Mouse (Mus musculus) frontal cortex, adult (tissue): ENCODE results near the gene Fhit.
A peak's percentile ranks its signal among the peaks of the same experiment; 100 is the strongest.

Experiments
- ATAC-seq: cut with Nextera tagmentation; 2 replicates; pipeline ENCODE4 v1.9.2; 2017; ENCODE audit warnings: mild to moderate bottlenecking, moderate library complexity, mixed read lengths; ENCODE audit not compliant: low TSS enrichment

The Fhit gene

GRCm38 (mm10) chr14:10363306-10363705, 798.5 kb downstream of the Fhit start:
- ATAC-seq: no peak

DNA sequence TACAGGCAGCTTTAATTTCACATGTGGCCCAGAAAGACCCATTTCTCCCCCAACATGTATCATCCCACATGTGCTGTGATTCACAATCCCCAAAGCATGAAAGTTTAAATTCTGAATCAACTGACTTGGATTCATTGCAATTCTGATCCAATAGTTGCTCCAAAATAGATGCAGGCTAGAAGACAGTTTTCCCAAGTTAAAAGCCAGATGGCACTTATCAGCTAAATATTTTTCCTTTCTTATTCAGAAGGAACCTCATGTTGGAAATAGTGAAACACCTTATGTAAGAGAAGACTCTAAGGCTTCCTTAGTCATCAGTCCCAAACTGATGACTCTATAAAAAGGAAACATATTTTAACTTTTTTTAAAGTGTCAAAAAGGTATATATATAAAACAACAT, 815.9 kb downstream of the Fhit start:
- ATAC-seq: peak; percentile 95

GRCm38 (mm10) chr14:10344064-10344463, 817.8 kb downstream of the Fhit start:
- ATAC-seq: no peak

DNA sequence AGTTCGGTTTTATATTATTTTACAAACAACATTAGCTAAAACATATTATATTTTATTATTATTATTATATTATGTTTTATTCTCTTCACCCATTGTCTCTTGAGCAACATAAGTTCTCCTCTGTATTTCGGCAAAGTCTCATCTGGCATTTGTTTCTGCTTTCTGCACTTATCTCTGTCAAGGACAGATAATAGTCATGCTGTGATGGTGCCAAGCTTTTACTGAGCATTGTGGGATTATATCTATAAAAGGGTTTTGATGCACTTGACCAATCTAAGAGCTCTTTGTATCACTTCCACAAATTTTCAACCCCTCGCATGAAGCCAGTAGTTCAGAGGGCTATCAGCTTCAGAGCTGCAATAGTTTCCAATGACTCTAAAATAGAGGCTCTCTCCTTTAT, 845.1 kb downstream of the Fhit start:
- ATAC-seq: no peak

DNA sequence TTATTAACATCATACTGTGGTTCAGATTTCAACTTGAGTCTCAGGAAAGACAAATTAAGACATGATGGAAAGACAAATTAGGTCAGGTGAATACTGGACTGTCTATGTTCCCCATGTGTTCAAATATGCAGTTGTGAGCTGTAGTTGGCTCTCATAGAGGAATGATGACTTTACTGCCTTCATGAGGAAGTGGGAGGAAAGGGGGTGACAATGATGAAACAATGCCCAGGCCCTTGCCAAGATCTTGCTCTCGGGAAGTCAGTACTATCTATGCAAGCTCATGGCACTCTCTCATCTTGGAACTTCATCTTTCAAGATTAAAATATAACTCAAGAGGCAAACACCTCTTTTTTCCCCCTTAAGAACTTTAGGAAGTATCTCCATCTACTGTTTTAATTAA, 849.6 kb downstream of the Fhit start:
- ATAC-seq: no peak

- no peak for ATAC-seq
Observed at GRCm38 (mm10) chr14:10305286-10305685, 856.5 kb downstream of the Fhit start.

GRCm38 (mm10) chr14:10301497-10301896, 860.3 kb downstream of the Fhit start:
- no peak for ATAC-seq

DNA sequence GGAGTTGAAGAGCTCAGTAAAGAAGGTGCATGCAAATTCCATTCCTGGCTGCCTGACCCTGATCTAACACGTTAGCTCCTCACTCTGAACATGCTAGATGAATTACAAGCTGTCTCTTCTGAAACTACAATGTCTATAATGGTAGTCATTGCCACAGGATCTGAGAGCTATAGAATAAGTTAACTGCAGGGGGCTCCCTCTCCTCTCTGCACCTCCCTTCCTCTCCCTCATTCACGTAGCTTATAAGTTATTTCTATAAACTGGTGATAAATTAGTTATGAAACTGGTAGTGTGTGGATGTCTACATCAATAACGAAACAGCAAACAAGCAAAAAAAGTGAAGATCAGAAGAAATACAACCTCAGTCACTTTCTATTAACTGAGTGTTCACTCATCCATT, 860.9 kb downstream of the Fhit start:
- ATAC-seq: no peak

DNA sequence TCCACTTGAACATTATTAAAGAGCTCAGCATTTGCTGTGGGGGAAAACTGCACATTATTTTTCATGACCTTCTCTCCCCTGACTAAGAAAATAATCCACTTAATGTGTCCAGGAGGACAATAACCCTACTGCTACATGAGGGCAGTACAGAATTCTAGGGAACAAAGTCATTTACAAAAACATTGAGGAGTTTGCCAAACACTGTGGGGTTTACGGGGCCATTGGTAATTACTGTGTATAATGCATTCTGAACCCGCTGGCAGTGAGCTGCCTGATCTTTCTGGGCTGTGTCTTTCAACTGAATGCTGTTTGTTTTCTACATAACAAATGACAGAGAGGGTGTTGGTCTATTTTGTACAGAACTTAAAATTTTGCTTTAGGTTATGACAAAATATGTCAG, 862.8 kb downstream of the Fhit start:
- no peak for ATAC-seq

DNA sequence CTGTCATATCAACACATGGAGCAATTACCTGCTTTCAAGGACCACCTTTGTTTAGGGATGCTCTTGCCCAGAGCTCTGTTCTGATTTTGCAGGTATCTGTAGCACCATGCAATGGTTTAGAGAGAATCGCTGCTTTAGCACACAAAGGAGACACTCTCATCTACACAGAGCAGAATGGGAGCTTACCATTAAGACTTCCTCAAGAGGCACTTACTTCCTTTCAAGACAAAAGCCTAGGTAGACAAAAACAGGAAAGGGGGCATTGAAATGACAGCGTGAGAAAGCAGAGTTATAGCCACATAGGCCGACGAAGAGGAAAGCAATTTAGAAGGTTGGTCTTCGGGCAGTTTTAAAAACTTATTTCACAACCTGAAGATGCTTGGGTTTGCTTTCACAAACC, 872.8 kb downstream of the Fhit start:
- no peak for ATAC-seq

- ATAC-seq: no peak
Observed at GRCm38 (mm10) chr14:10286027-10286426, 875.8 kb downstream of the Fhit start.

GRCm38 (mm10) chr14:10228708-10229107, 933.1 kb downstream of the Fhit start:
- ATAC-seq: no peak

DNA sequence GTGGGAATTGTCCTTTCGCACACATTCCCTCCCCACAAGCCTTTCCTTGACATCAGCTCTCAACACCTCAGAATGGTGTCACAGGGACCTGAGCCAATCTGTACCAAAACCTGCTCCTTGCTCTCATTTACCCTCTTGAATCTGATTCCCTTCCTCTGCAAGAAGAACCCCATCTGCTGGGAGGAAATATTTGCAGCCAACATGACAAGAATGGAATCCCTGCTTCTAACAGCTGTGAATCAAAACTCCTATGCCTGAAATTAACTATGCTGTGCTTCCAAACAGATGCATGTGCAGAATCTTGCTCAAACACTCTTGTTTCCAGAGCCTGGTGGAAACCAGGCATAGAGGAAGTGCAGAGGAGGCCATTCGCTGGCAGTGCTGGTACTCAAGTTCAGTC, 940.0 kb downstream of the Fhit start:
- peak; percentile 96 for ATAC-seq

DNA sequence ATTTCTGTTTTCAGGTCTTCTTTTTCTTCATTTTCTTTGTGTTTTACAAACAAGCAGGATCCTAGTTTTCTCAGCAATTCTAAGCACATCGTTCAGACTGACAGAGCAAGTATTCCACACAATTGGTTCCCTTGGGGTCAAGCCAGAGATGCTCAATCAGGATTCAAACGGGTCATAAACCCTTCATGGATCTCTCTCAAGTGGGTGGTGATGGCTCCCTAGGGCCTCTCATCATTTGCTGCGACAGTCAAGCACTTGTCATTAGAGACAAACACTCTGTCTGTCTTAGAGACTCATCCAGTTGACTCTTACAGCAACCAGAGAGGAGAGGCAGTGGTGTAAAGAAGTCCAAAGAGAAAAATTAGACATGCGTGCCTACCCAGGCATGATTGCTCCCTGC, 948.6 kb downstream of the Fhit start:
- no peak for ATAC-seq

GRCm38 (mm10) chr14:10211184-10211583, 950.7 kb downstream of the Fhit start:
- no peak for ATAC-seq

DNA sequence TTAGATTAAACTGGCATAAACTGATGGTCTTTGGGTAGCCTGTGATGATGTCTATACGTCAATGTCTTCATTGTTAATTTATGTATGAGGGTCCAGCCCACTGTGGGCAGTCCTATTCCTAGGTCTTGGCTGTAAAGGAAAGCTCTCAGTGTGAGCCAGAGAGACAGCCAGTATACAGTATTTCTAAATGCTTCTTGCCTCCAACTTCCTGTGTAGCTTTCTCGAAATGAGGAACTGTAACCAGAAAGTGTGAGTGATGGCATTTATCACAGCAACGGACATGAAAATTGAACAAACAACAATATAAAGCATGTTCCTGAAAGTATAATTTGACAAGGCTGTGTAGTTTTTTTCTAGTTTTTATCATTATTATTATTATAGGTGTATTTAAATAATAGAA, 952.8 kb downstream of the Fhit start:
- no peak for ATAC-seq

DNA sequence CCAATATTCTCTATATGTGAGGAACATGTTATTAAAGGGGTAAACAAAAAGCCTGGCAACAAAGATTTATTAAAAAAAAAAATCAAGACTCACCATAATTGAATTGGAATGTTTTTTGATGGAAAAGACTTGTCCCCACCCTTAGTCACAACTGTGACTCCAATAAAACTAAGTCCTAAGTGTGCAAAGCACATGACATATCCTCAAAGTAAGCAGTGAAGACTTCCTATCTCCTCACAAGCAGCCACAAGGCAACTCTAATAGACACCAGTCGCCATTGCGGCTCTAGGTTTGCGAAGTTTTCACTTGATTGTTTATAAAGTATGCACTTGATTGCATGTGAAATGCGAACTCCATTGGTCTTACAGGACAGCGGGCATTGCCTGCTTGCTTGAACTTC, 956.1 kb downstream of the Fhit start:
- no peak for ATAC-seq

GRCm38 (mm10) chr14:10205290-10205689, 956.5 kb downstream of the Fhit start:
- ATAC-seq: no peak

DNA sequence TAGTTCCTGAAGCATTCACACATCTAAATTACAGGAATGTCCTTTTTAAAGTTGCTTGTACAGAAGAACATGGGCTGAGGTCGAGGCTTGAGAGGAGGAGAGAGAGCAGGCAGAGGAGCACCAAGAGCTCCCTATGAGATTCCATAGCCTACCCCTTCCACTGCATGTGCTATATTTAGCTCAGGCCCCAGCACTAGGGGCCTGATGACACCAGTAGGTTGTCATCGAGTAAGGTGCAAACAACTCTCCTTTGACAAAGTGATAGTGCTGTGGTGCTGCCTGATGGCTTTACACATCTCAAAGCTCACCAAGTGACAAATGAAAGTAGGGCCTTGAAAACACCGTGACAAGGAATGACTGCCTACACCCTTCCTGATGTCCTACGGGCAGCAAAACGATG, 967.7 kb downstream of the Fhit start:
- no peak for ATAC-seq

DNA sequence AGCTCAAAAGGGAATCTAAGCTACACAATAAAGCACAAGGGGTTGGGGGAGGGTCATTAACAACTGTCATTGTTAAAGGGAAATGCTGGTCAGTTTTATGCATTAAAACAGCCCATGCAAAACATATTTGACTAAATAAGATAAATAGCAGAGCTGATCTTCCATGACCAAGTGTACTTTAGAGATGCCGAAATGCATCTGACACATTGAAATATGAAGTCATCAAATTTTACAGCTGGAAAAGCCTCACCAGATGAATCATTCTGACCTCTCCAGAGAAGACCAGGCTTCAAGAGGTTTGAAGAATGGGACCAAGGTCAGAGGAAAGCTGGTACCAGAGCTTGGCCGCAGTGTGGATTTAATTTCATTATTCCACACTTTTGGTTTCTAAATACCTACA, 990.1 kb downstream of the Fhit start:
- ATAC-seq: no peak

DNA sequence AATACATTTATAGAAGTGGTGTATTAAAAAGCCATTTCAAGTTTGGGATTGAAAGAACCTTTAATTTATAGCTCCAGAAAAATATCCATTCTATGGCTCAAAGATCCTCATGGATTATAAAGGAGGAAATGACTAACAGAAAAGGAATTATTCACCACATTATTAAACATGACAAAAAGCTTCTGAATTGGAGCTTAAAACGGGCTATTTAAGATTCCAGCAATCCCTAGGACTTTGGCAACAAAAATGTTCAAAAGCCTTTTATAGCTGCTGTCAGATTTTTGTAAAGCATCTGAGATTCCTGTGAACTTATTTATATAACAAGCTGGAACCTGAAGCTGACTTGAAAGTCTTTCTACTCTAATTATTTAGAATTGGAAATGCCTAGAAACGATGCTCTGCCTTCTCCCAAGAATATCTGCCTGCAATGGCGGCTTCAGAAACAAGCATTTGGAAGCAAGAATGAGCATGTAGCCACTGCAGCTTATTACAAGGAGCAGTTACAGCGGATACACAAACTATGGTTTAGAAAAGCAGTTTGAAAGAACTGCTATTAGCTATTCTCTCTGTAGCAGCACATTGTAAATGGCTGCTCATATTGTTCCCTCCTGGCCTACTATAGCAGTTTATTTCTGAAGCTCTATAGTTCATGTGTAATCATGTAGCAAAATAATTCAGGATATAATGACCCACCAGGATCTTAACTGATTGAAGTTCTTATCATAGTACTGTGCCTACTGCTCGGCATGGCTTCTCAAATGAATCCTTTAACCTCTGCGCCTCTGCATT, 995.0 kb downstream of the Fhit start:
- peak; percentile 87 for ATAC-seq

- ATAC-seq: no peak
Observed at GRCm38 (mm10) chr14:10149872-10150271, 1012.0 kb downstream of the Fhit start.

GRCm38 (mm10) chr14:10139311-10139710, 1022.5 kb downstream of the Fhit start:
- no peak for ATAC-seq

- no peak for ATAC-seq
Observed at GRCm38 (mm10) chr14:10133873-10134272, 1028.0 kb downstream of the Fhit start.
